In genomic region chr8:126646604-126647311, GRCm38 (mm10) we compare ENCODE assay signal across 15 mouse cellular contexts. TPM values are rescaled to one million over a fixed set of nuclear protein-coding genes. Genes with fewer than 3 reads are reported as not detected.
DNase-seq lines count a peak whose midpoint lies in the region; ATAC-seq and TF ChIP-seq lines count a peak whose summit lies in the region.
"Had no signal": no experiment of that assay in that cellular context is flagged by ENCODE, and none has a peak within 500 bp of the region (broad histone marks: within the 10 kb centered on the region; RNA-seq: fewer than 3 reads in every experiment).

No protein-coding gene starts in this region.

- peaks cover 20% of the 10 kb centered on the region; the same call in 1 of the 2 replicates for H3K4me1 ChIP-seq in forebrain, embryonic 10.5 days
- H3K4me1 ChIP-seq in forebrain, embryonic 13.5 days, result no peaks in the 10 kb centered on the region
- no peaks in the 10 kb centered on the region for H3K4me1 ChIP-seq in kidney, embryonic 14.5 days (ENCODE audit: control insufficient read depth, insufficient read depth, low read length)
- H3K4me1 ChIP-seq: forebrain, embryonic 15.5 days; neural tube, embryonic 12.5 days had no signal

- no peak for TF ChIP-seq CTCF in left cerebral cortex, adult 2 months (IDR thresholded peaks at IDR 0.05)

- no peaks in the 10 kb centered on the region for H3K9me3 ChIP-seq in forebrain, embryonic 10.5 days
- H3K9me3 ChIP-seq in forebrain, embryonic 13.5 days (replicated peaks), result 0 out of 2 replicates have a peak, but pooled peaks cover 3% of the 10 kb centered on the region
- peaks cover 4% of the 10 kb centered on the region; the same call in 1 of the 2 replicates for H3K9me3 ChIP-seq in kidney, embryonic 14.5 days (ENCODE audit: control insufficient read depth, low read length)
- H3K9me3 ChIP-seq: forebrain, embryonic 15.5 days; heart, embryonic 12.5 days had no signal

- no peaks in the 10 kb centered on the region for H3K27me3 ChIP-seq in forebrain, embryonic 10.5 days (ENCODE audit: poor library complexity, severe bottlenecking)
- no peaks in the 10 kb centered on the region for H3K27me3 ChIP-seq in forebrain, embryonic 13.5 days
- H3K27me3 ChIP-seq in kidney, embryonic 14.5 days (ENCODE audit: control insufficient read depth, insufficient read depth, low read length), result no peaks in the 10 kb centered on the region
- H3K27me3 ChIP-seq: forebrain, embryonic 15.5 days; heart, embryonic 12.5 days; neural tube, embryonic 12.5 days had no signal

- no peak for ATAC-seq in forebrain, embryonic 13.5 days
- ATAC-seq in kidney, embryonic 14.5 days (ENCODE audit: low FRiP score, low TSS enrichment), result no peak
- ATAC-seq: forebrain, embryonic 15.5 days; hindbrain, postnatal 0 days; midbrain, embryonic 16.5 days had no signal

- H3K4me2 ChIP-seq in forebrain, embryonic 13.5 days, result no peak overlapping the region
- no peak overlapping the region for H3K4me2 ChIP-seq in kidney, embryonic 14.5 days (replicated peaks; ENCODE audit: low read depth, low read length)
- H3K4me2 ChIP-seq: forebrain, embryonic 15.5 days; heart, embryonic 12.5 days; neural tube, embryonic 12.5 days had no signal

- WGBS in forebrain, embryonic 10.5 days, result 78% methylated on average over 8 of the region's 8 CpGs
- WGBS in forebrain, embryonic 13.5 days, result 77% methylated on average over 8 of the region's 8 CpGs
- 46% methylated on average over 8 of the region's 8 CpGs for WGBS in kidney, embryonic 14.5 days

- no peak for DNase-seq in forebrain, embryonic 10.5 days (ENCODE audit: extremely low spot score, low spot score)
- peak; percentile 26 for DNase-seq in kidney, adult 9 months
- DNase-seq in NIH3T3 (ENCODE audit: low read depth), result peak; percentile 60
- DNase-seq in lung, postnatal 10 days, result peak; percentile 49
- DNase-seq in left cerebral cortex, adult 2 months (ENCODE audit: extremely low spot score in 1 of 2, low spot score in 2 of 2), result no peak
- DNase-seq in right cerebral cortex, postnatal 14 days, result no peak
- DNase-seq: cerebellum, postnatal 10 days; spleen, adult 18-20 months had no signal

- no peak overlapping the region for H3K4me3 ChIP-seq in forebrain, embryonic 10.5 days
- H3K4me3 ChIP-seq in forebrain, embryonic 13.5 days, result no peak overlapping the region
- H3K4me3 ChIP-seq in kidney, embryonic 14.5 days (ENCODE audit: low read length), result no peak overlapping the region
- H3K4me3 ChIP-seq in left cerebral cortex, adult 2 months, result no peak overlapping the region
- H3K4me3 ChIP-seq: forebrain, embryonic 15.5 days; heart, embryonic 12.5 days; neural tube, embryonic 12.5 days had no signal

- H3K36me3 ChIP-seq in forebrain, embryonic 10.5 days (replicated peaks), result no peaks in the 10 kb centered on the region
- H3K36me3 ChIP-seq in forebrain, embryonic 13.5 days (ENCODE audit: poor library complexity, severe bottlenecking), result no peaks in the 10 kb centered on the region
- H3K36me3 ChIP-seq in kidney, embryonic 14.5 days (ENCODE audit: control insufficient read depth, insufficient read depth, low read length), result no peaks in the 10 kb centered on the region
- H3K36me3 ChIP-seq: forebrain, embryonic 15.5 days; heart, embryonic 12.5 days; neural tube, embryonic 12.5 days had no signal

- 0 out of 2 replicates have a peak overlapping the region, but pooled peaks have one; percentile 8 for H3K27ac ChIP-seq in forebrain, embryonic 10.5 days
- H3K27ac ChIP-seq in forebrain, embryonic 13.5 days, result no peak overlapping the region
- H3K27ac ChIP-seq in kidney, embryonic 14.5 days (ENCODE audit: low read depth, low read length), result no peak overlapping the region
- no peak overlapping the region for H3K27ac ChIP-seq in left cerebral cortex, adult 2 months
- H3K27ac ChIP-seq: forebrain, embryonic 15.5 days; hindbrain, postnatal 0 days; neural tube, embryonic 12.5 days had no signal

- no peak overlapping the region for H3K9ac ChIP-seq in forebrain, embryonic 13.5 days
- no peak overlapping the region for H3K9ac ChIP-seq in kidney, embryonic 14.5 days (ENCODE audit: low read depth, low read length)
- H3K9ac ChIP-seq: forebrain, embryonic 15.5 days; heart, embryonic 12.5 days; neural tube, embryonic 12.5 days had no signal

- intact Hi-C loops in left cerebral cortex, adult 2 months (cut with DNase I), result no loop called here

RNA-seq across cellular contexts. Expression of gene Irf2bp2, which starts 53.0 kb away (rescaled TPM):
- polyA plus RNA-seq in forebrain, embryonic 10.5 days (2016; fragmentation: Nextera tagmentation; extraction: Ambion mirVana), result 3.0 and 3.4 TPM in 2 replicates
- 8.1 and 8.3 TPM in 2 replicates for polyA plus RNA-seq in forebrain, embryonic 13.5 days (2015; fragmentation: Nextera tagmentation; extraction: Ambion mirVana)
- polyA plus RNA-seq in kidney, embryonic 14.5 days (2014; fragmentation: Nextera tagmentation; extraction: Ambion mirVana), result 11.6 and 14.6 TPM in 2 replicates
- 10 to 100 TPM; 63.9 to 78.4 TPM for total RNA-seq in left cerebral cortex, adult 2 months (2021)

Comparison
In these comparisons a context has a peak if more than half of its experiments do, and no peak if none do; other contexts are left out.
1. DNase-seq: peak in kidney, adult 9 months (single experiment), NIH3T3 (single experiment) and lung, postnatal 10 days (single experiment); none in forebrain, embryonic 10.5 days (single experiment), left cerebral cortex, adult 2 months (0 of 2) and right cerebral cortex, postnatal 14 days (single experiment).